Mouse (Mus musculus): ENCODE measurements at regions not wholly inside any gene's neighbourhood (a gene's known extent, or its start where the extent isn't known, plus 50 kb on each side); places are given as distances from the start of the nearest gene placed in this dataset.

DNA sequence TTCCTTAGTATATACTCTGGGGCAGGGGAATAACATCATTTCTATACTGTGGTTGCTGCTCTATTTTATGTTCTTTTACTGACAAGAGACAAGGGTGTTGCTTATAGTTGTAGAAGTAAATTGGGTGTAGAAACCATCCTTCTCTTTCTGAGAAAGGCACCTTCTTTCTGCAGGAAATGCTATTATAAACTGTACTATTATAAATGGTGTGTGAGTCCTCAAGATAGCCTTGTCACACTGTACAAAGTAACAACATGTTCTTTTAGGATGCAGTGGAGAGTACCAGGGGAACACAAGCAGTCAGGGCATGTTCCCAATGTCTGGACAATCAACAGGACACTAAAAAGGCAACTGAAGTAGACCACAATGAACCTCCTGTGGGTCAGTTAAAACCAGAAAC, 490.2 kb upstream of the Zeb2 start:
- Histone ChIP-seq H3K9ac (ENCODE audit: low read depth, low read length) (no peak overlapping the region), H3K27ac (ENCODE audit: low read length) (no peak overlapping the region), H3K4me3 (ENCODE audit: low read depth, low read length) (no peak overlapping the region), H3K27me3 (ENCODE audit: control insufficient read depth, insufficient read depth, low read depth, low read length) (no peaks in the 10 kb centered on the region), H3K36me3 (ENCODE audit: control insufficient read depth, insufficient read depth, low read length) (no peaks in the 10 kb centered on the region), H3K9me3 (replicated peaks; ENCODE audit: control insufficient read depth, low read length, poor library complexity, severe bottlenecking) (no peaks in the 10 kb centered on the region), H3K4me2 (ENCODE audit: low read length) (no peak overlapping the region), H3K4me1 (ENCODE audit: control insufficient read depth, insufficient read depth, low read length) (no peaks in the 10 kb centered on the region)
- no peak for ATAC-seq

DNA sequence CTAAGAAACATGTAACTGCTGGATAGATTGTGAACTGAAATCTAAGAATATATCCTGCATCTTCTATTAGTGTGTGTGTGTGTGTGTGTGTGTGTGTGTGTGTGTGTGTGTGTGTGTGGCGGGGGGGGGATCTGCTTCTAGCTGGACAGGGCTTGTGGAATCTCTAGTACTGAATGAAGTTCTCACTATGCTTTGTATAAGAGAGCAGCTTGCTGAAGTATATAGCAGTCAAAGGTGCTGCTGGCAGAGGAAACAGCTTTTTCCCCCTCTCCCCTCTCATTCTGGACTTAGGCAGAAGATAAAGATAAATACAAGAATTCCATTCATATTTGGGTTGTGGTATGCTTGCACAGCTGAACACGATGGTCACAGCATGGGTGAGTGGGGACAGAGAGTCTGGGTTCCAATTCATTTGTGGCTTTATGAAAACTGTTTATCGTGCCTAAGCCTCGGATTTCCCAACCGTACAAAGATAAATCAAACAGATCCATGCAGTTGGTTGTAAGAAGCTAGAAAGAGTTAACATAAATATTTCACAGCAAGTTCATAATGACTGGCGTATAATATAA, 484.2 kb upstream of the Zeb2 start:
- 74% methylated on average over 6 of the region's 6 CpGs for WGBS

DNA sequence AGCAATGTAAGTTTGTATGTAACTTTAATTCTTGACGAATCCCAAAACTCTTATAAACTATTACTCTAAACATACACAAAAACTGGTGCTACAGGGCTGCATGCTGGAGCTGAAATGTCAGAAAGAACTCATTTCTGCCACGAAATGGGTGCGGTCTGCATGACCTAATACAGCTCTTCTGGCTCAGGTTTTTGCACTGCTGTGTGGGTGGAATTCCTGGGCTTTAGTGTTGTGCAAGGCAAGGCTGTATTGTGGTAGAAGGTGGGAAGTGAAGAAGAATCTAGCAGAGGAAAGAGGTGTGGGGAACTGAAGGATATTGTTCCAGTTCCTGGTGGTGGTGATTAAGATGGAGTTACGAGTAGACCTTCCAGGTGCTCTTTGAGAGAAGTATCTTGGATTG, 476.6 kb upstream of the Zeb2 start:
- H3K9ac ChIP-seq (ENCODE audit: low read depth, low read length) = no peak overlapping the region
- no peak overlapping the region for H3K27ac ChIP-seq (ENCODE audit: low read length)
- H3K9me3 ChIP-seq (replicated peaks; ENCODE audit: control insufficient read depth, low read length, poor library complexity, severe bottlenecking) = no peaks in the 10 kb centered on the region
- no peaks in the 10 kb centered on the region for H3K36me3 ChIP-seq (ENCODE audit: control insufficient read depth, insufficient read depth, low read length)
- no peaks in the 10 kb centered on the region for H3K4me1 ChIP-seq (ENCODE audit: control insufficient read depth, insufficient read depth, low read length)
- no peaks in the 10 kb centered on the region for H3K27me3 ChIP-seq (ENCODE audit: control insufficient read depth, insufficient read depth, low read depth, low read length)
- ATAC-seq = no peak
- H3K4me3 ChIP-seq (ENCODE audit: low read depth, low read length) = no peak overlapping the region
- WGBS = 95% methylated on average over 4 of the region's 4 CpGs
- no peak overlapping the region for H3K4me2 ChIP-seq (ENCODE audit: low read length)

More for the DNA sequence above, 484.2 kb upstream of the Zeb2 start:
- no peaks in the 10 kb centered on the region for H3K4me1 ChIP-seq (ENCODE audit: control insufficient read depth, insufficient read depth, low read length)
- no peaks in the 10 kb centered on the region for H3K9me3 ChIP-seq (replicated peaks; ENCODE audit: control insufficient read depth, low read length, poor library complexity, severe bottlenecking)
- no peak overlapping the region for H3K9ac ChIP-seq (ENCODE audit: low read depth, low read length)
- no peak for ATAC-seq
- H3K27me3 ChIP-seq (ENCODE audit: control insufficient read depth, insufficient read depth, low read depth, low read length) = no peaks in the 10 kb centered on the region
- no peaks in the 10 kb centered on the region for H3K36me3 ChIP-seq (ENCODE audit: control insufficient read depth, insufficient read depth, low read length)
- H3K4me2 ChIP-seq (ENCODE audit: low read length) = no peak overlapping the region
- H3K4me3 ChIP-seq (ENCODE audit: low read depth, low read length) = no peak overlapping the region
- no peak overlapping the region for H3K27ac ChIP-seq (ENCODE audit: low read length)

DNA sequence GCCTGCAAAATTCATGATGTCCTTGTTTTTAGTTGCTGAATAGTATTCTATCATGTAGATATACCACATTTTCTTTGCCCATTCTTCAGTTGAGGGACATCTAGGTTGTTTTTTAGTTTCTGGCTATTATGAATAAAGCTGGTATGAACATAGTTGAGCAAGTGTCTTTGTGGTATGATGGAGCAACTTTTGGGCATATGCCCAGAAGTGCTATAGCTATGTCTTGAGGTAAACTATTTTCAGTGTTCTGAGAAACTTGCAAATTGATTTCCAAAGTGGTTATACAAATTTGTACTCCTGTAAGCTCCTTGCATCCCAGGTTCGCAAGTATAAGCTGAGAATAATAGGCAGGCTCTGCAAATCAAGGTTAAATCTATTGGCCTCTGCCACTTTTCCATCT, 473.8 kb upstream of the Zeb2 start:
- H3K9me3 ChIP-seq (replicated peaks; ENCODE audit: control insufficient read depth, low read length, poor library complexity, severe bottlenecking) = no peaks in the 10 kb centered on the region
- no peak overlapping the region for H3K4me3 ChIP-seq (ENCODE audit: low read depth, low read length)
- no peak overlapping the region for H3K27ac ChIP-seq (ENCODE audit: low read length)
- H3K27me3 ChIP-seq (ENCODE audit: control insufficient read depth, insufficient read depth, low read depth, low read length) = no peaks in the 10 kb centered on the region
- no peaks in the 10 kb centered on the region for H3K4me1 ChIP-seq (ENCODE audit: control insufficient read depth, insufficient read depth, low read length)
- no peaks in the 10 kb centered on the region for H3K36me3 ChIP-seq (ENCODE audit: control insufficient read depth, insufficient read depth, low read length)
- H3K4me2 ChIP-seq (ENCODE audit: low read length) = no peak overlapping the region
- 45% methylated on average over 1 of the region's 1 CpGs for WGBS
- no peak for ATAC-seq
- H3K9ac ChIP-seq (ENCODE audit: low read depth, low read length) = no peak overlapping the region

DNA sequence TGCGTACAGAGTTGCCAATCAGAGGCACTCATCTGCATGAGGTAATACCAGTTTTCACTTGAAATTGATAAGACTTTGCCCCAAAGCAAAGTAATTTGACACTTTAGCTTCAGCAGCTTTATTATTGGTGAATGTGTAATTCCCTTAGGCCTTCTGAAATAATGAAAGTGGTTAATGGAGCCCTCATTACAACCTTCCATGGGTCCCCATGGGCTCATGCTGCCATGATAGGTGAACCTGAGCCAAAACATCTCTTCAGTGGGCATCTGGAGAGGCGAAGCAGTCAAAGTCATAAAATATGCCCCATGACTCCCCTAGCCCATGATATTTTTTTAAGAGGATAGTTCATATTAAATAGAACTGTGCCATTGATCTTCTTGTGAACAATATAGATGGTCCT, 471.1 kb upstream of the Zeb2 start:
- H3K4me2 ChIP-seq (ENCODE audit: low read length) = no peak overlapping the region
- no peaks in the 10 kb centered on the region for H3K36me3 ChIP-seq (ENCODE audit: control insufficient read depth, insufficient read depth, low read length)
- no peak overlapping the region for H3K27ac ChIP-seq (ENCODE audit: low read length)
- no peak overlapping the region for H3K9ac ChIP-seq (ENCODE audit: low read depth, low read length)
- H3K27me3 ChIP-seq (ENCODE audit: control insufficient read depth, insufficient read depth, low read depth, low read length) = no peaks in the 10 kb centered on the region
- no peak overlapping the region for H3K4me3 ChIP-seq (ENCODE audit: low read depth, low read length)
- H3K9me3 ChIP-seq (replicated peaks; ENCODE audit: control insufficient read depth, low read length, poor library complexity, severe bottlenecking) = no peaks in the 10 kb centered on the region
- 89% methylated on average over 2 of the region's 2 CpGs for WGBS
- no peaks in the 10 kb centered on the region for H3K4me1 ChIP-seq (ENCODE audit: control insufficient read depth, insufficient read depth, low read length)
- no peak for ATAC-seq

DNA sequence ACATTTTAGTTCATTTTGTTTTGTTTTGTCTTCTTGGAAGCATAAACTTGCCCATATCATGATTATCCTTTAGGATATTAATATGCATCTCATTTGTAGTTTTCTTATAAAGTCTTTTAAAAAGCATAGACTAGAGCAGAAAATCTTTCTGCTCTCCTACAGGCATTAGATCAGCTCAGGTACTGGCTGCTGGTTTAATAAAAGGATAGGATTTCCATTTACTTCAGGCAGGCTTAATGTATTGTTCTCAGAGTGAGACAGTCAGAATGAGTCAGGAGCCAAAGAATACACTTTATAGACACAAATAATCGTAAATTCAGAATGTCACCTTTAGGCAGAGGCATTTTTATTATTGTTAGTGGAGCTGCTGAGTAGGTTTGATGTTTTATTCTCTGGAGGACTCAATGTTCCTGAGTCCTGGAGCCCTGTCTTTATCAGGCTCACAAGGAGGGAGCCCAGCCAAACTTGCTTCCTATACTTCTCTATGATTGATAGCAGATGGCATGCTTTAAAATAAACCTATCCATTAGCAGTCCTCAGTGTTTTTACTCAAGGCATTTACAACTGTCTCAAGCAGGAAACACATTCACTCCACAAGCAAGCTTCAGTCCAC, 469.5 kb upstream of the Zeb2 start:
- 54% methylated on average over 1 of the region's 1 CpGs for WGBS
- Histone ChIP-seq H3K36me3 (ENCODE audit: control insufficient read depth, insufficient read depth, low read length) (no peaks in the 10 kb centered on the region), H3K9me3 (replicated peaks; ENCODE audit: control insufficient read depth, low read length, poor library complexity, severe bottlenecking) (no peaks in the 10 kb centered on the region), H3K4me1 (ENCODE audit: control insufficient read depth, insufficient read depth, low read length) (no peaks in the 10 kb centered on the region), H3K4me2 (ENCODE audit: low read length) (no peak overlapping the region), H3K27ac (ENCODE audit: low read length) (no peak overlapping the region), H3K4me3 (ENCODE audit: low read depth, low read length) (no peak overlapping the region), H3K27me3 (ENCODE audit: control insufficient read depth, insufficient read depth, low read depth, low read length) (no peaks in the 10 kb centered on the region), H3K9ac (ENCODE audit: low read depth, low read length) (no peak overlapping the region)
- no peak for ATAC-seq

DNA sequence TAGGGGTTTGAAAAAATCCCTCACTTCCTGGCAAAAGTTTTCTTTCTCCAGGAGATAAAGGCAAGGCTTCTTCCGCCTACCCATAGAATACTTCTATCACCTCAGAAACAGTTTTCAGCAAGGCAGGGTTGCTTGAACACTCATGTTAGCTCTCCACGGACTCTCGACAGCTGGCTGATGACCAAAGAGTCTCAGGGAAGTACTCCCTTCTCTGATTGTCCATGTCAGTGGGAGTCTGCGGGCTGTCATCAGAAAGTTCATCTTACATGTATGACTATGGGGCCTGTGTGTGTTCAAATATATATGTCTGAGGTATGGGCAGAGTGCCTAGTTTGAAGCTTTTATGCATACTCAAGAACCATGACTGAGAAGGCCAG, 464.3 kb upstream of the Zeb2 start:
- no peaks in the 10 kb centered on the region for H3K9me3 ChIP-seq (replicated peaks; ENCODE audit: control insufficient read depth, low read length, poor library complexity, severe bottlenecking)
- no peak overlapping the region for H3K4me2 ChIP-seq (ENCODE audit: low read length)
- H3K27me3 ChIP-seq (ENCODE audit: control insufficient read depth, insufficient read depth, low read depth, low read length) = no peaks in the 10 kb centered on the region
- no peaks in the 10 kb centered on the region for H3K36me3 ChIP-seq (ENCODE audit: control insufficient read depth, insufficient read depth, low read length)
- no peak overlapping the region for H3K27ac ChIP-seq (ENCODE audit: low read length)
- H3K9ac ChIP-seq (ENCODE audit: low read depth, low read length) = no peak overlapping the region
- H3K4me3 ChIP-seq (ENCODE audit: low read depth, low read length) = no peak overlapping the region
- 86% methylated on average over 4 of the region's 4 CpGs for WGBS
- ATAC-seq = no peak
- H3K4me1 ChIP-seq (ENCODE audit: control insufficient read depth, insufficient read depth, low read length) = no peaks in the 10 kb centered on the region

- H3K4me2 ChIP-seq (ENCODE audit: low read length) = no peak overlapping the region
- WGBS = 78% methylated on average over 8 of the region's 8 CpGs
- H3K9ac ChIP-seq (ENCODE audit: low read depth, low read length) = no peak overlapping the region
- H3K4me3 ChIP-seq (ENCODE audit: low read depth, low read length) = no peak overlapping the region
- no peaks in the 10 kb centered on the region for H3K9me3 ChIP-seq (replicated peaks; ENCODE audit: control insufficient read depth, low read length, poor library complexity, severe bottlenecking)
- no peak overlapping the region for H3K27ac ChIP-seq (ENCODE audit: low read length)
- H3K4me1 ChIP-seq (ENCODE audit: control insufficient read depth, insufficient read depth, low read length) = no peaks in the 10 kb centered on the region
- H3K27me3 ChIP-seq (ENCODE audit: control insufficient read depth, insufficient read depth, low read depth, low read length) = no peaks in the 10 kb centered on the region
- no peaks in the 10 kb centered on the region for H3K36me3 ChIP-seq (ENCODE audit: control insufficient read depth, insufficient read depth, low read length)
- ATAC-seq = no peak
Observed at GRCm38 (mm10) chr2:45580838-45581548, 463.8 kb upstream of the Zeb2 start.

- Histone ChIP-seq H3K4me2 (ENCODE audit: low read length) (no peak overlapping the region), H3K9me3 (replicated peaks; ENCODE audit: control insufficient read depth, low read length, poor library complexity, severe bottlenecking) (no peaks in the 10 kb centered on the region), H3K27ac (ENCODE audit: low read length) (no peak overlapping the region), H3K27me3 (ENCODE audit: control insufficient read depth, insufficient read depth, low read depth, low read length) (no peaks in the 10 kb centered on the region), H3K36me3 (ENCODE audit: control insufficient read depth, insufficient read depth, low read length) (no peaks in the 10 kb centered on the region), H3K4me1 (ENCODE audit: control insufficient read depth, insufficient read depth, low read length) (no peaks in the 10 kb centered on the region), H3K9ac (ENCODE audit: low read depth, low read length) (no peak overlapping the region), H3K4me3 (ENCODE audit: low read depth, low read length) (no peak overlapping the region)
- WGBS = 89% methylated on average over 3 of the region's 3 CpGs
- ATAC-seq = no peak
Observed at GRCm38 (mm10) chr2:45572906-45573305, 455.7 kb upstream of the Zeb2 start.

Data from midbrain, embryonic 16.5 days (tissue).